Mouse (Mus musculus) liver, adult 2 months (tissue): Measurements from ENCODE around the gene Rmnd5a. TPM values are rescaled to one million over a fixed set of nuclear protein-coding genes. Genes with fewer than 3 reads are reported as not detected.

Experiments
- DNase-seq: peaks from one replicate; pipeline ENCODE4 v3.0.0-alpha.2; 2011; ENCODE audit warnings: low read depth, low spot score; ENCODE audit errors: extremely low read depth
- H3K27ac ChIP-seq: fragments of 200-500 bp; replicated peaks from 2 replicates; pipeline ENCODE4 v1.5.1; 2012; ENCODE audit warnings: low read depth, mild to moderate bottlenecking, control low read depth, inconsistent platforms, low read length; ENCODE audit not compliant: insufficient read depth
- H3K27me3 ChIP-seq: fragments of 200-500 bp; 2 replicates; pipeline ENCODE4 v1.6.1; 2012; ENCODE audit warnings: mild to moderate bottlenecking, moderate library complexity, low read length, inconsistent platforms; ENCODE audit not compliant: control insufficient read depth, insufficient read depth
- H3K36me3 ChIP-seq: fragments of 200-500 bp; 2 replicates; pipeline ENCODE4 v1.6.1; 2012; ENCODE audit warnings: low read length, inconsistent platforms; ENCODE audit not compliant: control insufficient read depth, insufficient read depth
- H3K4me1 ChIP-seq: fragments of 200-500 bp; 2 replicates; pipeline ENCODE4 v1.6.1; 2011; ENCODE audit warnings: low read length; ENCODE audit not compliant: control insufficient read depth, insufficient read depth
- H3K4me3 ChIP-seq: fragments of 200-500 bp; 2 replicates; pipeline ENCODE4 v1.5.1; 2011; ENCODE audit warnings: low read depth, mild to moderate bottlenecking, control low read depth, low read length, moderate library complexity; ENCODE audit not compliant: insufficient read depth
- H3K79me2 ChIP-seq: fragments of 200-500 bp; 2 replicates; pipeline ENCODE4 v1.6.1; 2012; ENCODE audit warnings: inconsistent platforms, mild to moderate bottlenecking, low read length, moderate library complexity; ENCODE audit not compliant: control insufficient read depth, insufficient read depth
- H3K9ac ChIP-seq: fragments of 200-500 bp; 2 replicates; pipeline ENCODE4 v1.6.1; 2012; ENCODE audit warnings: low read depth, mild to moderate bottlenecking, control low read depth, inconsistent platforms, low read length
- CTCF ChIP-seq: fragments of 200-500 bp; IDR thresholded peaks from 2 replicates; pipeline ENCODE4 v1.5.1; 2011; ENCODE audit warnings: low read depth, low read length, control low read depth
- POLR2A ChIP-seq: fragments of 200-500 bp; IDR thresholded peaks from 2 replicates; pipeline ENCODE4 v1.6.1; 2011; ENCODE audit warnings: low read length, control low read depth; ENCODE audit not compliant: insufficient read depth; ENCODE audit errors: extremely low read depth
- WGBS: fragments of 180-500 bp; shearing (Covaris S2); methylation state at CpG from one replicate; pipeline ENCODE4 v1.1.7; 2018; 5-methylcytosine and 5-hydroxymethylcytosine counted together
- polyA plus RNA-seq: library from polyadenylated mRNA; depleted of rRNA; stranded (reverse); fragments of >200 nt; gene quantifications from 2 replicates; pipeline ENCODE4 v1.2.3, GENCODE M21; 2012
- total RNA-seq: library from RNA; depleted of rRNA; stranded (reverse); fragments of >200 nt; gene quantifications from 2 replicates; pipeline ENCODE4 v1.2.3, GENCODE M21; 2014

Rmnd5a gene
- total and polyA plus RNA-seq, 2 experiments = 35.3 to 136 TPM

DNA sequence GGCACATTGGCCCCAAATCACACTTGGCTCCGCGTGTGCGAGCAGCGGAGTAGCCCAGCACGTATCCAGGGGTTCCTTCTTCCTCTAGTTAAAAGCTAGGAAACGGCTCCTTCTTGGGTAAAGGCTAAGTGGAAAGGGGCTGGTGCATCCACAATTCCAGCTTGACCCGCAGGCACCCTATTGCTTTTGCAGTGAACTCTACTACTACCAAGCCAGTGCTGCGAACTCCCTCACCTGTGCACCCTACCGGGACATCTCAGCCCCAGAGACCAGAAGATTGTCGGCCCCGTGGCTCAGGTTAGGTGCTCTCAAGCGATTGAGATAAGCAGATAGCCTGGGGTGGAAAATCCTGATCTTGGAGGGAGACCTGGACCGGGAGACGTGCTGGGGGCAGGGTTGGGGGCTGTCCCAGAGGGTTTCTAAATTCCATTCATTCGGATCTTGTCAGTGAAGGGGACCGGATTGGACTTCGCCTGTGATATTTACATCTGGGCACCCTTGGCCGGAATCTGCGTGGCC lies 66.1 kb downstream of the Rmnd5a start:
- Histone ChIP-seq H3K27ac (no peak overlapping the region), H3K9ac (no peak overlapping the region), H3K27me3 (no peaks in the 10 kb centered on the region), H3K4me3 (no peak overlapping the region), H3K4me1 (no peaks in the 10 kb centered on the region), H3K79me2 (no peaks in the 10 kb centered on the region), H3K36me3 (no peaks in the 10 kb centered on the region)
- WGBS = 90% methylated on average over 19 of the region's 19 CpGs
- TF ChIP-seq POLR2A = no peak
- TF ChIP-seq CTCF = no peak
- no peak for DNase-seq

DNA sequence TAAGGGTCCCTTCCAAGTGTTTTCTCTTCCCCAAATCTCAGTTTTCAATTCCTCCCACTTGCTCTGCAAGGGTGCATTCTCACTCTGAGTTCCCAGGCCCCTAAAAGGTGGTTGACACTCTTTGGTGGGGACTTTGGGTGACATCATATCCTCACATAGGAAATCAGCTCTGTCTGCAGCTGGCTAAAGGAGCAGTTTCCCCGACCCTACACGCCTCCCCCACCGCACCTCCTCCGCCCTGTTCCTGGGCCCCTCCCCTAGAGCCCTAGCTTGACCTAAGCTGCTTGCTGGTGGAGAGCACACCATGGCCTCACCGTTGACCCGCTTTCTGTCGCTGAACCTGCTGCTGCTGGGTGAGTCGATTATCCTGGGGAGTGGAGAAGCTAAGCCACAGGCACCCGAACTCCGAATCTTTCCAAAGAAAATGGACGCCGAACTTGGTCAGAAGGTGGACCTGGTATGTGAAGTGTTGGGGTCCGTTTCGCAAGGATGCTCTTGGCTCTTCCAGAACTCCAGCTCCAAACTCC lies 67.1 kb downstream of the Rmnd5a start, which contains the start of gene Cd8a:
TSS of gene Cd8a (plus strand) at position 179 of the 527 bp plus-strand sequence.
- no peaks in the 10 kb centered on the region for H3K4me1 ChIP-seq
- H3K4me3 ChIP-seq = no peak within 1 kb of the TSS
- H3K27ac ChIP-seq = no peak within 1 kb of the TSS
- H3K79me2 ChIP-seq = no peaks in the 10 kb centered on the region
- no peaks in the 10 kb centered on the region for H3K36me3 ChIP-seq
- DNase-seq = no peak
- H3K9ac ChIP-seq = no peak within 1 kb of the TSS
- H3K27me3 ChIP-seq = no peaks in the 10 kb centered on the region
- WGBS = 75% methylated on average over 14 of the region's 14 CpGs
- TF ChIP-seq CTCF = no peak
- no peak for TF ChIP-seq POLR2A

DNA sequence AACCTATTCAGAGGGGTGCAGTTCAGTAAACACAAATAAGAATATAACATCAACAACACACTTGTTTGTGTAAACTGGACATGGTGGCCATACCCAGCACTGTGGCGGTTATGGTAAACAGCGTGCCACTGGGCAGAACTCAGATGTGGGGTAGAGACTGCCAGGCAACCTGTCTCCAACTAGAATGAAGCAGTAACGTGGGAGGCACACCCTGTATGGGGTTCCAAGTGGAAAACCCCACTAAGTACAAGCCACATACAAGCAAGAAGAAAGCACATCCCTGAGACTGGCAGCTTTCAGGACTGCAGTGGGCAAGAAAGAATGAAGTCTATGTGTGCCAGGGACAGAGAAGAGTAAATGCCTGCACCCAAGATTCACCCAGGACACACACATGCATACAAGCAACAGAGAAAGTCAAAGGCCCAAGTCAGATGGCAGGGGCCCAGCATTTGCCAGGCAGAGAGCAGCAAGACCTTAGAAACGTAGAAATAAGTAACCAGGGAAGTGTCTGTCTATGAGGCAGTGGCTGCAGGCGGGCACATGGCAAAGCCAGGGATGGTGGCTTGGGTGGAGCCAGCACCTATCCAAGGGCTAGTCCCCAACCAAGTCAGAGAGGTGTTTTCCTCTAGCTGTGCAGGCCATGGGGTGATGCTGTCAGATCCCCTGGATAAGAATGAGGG lies 68.3 kb downstream of the Rmnd5a start:
- no peak for TF ChIP-seq POLR2A
- no peak for TF ChIP-seq CTCF
- H3K4me1 ChIP-seq = no peaks in the 10 kb centered on the region
- H3K27ac ChIP-seq = no peak overlapping the region
- DNase-seq = no peak
- 92% methylated on average over 5 of the region's 5 CpGs for WGBS
- H3K9ac ChIP-seq = no peak overlapping the region
- H3K79me2 ChIP-seq = no peaks in the 10 kb centered on the region
- H3K27me3 ChIP-seq = no peaks in the 10 kb centered on the region
- H3K36me3 ChIP-seq = no peaks in the 10 kb centered on the region
- H3K4me3 ChIP-seq = no peak overlapping the region

DNA sequence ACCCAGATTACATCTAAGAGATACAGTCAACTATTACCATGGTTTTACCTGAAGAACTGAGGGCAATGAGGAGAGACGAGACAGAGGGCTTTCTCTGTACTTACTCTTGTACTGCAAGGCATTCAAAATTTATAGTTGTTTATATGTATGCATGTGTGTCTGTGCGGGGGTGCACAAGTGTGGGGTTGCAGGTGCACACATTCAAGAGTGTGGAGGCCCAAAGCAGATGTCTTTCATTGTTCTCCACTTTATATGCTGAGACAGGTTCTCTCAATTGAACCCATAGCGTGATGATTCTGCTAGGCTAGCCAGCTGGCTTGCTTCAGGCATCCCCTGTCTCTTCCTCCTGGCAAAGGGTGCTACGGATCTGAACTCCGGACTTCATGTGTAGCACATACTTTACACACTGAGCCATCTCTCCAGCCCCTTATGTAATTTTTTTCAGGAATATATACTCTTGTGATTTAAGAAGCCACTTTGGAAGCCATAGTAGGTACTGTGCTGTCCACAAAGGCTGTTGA lies 69.3 kb downstream of the Rmnd5a start:
- no peaks in the 10 kb centered on the region for H3K79me2 ChIP-seq
- H3K27me3 ChIP-seq = no peaks in the 10 kb centered on the region
- no peak for TF ChIP-seq POLR2A
- TF ChIP-seq CTCF = no peak
- no peak overlapping the region for H3K27ac ChIP-seq
- H3K4me1 ChIP-seq = no peaks in the 10 kb centered on the region
- no peaks in the 10 kb centered on the region for H3K36me3 ChIP-seq
- DNase-seq = no peak
- WGBS = 94% methylated on average over 5 of the region's 5 CpGs
- H3K4me3 ChIP-seq = no peak overlapping the region
- H3K9ac ChIP-seq = no peak overlapping the region

DNA sequence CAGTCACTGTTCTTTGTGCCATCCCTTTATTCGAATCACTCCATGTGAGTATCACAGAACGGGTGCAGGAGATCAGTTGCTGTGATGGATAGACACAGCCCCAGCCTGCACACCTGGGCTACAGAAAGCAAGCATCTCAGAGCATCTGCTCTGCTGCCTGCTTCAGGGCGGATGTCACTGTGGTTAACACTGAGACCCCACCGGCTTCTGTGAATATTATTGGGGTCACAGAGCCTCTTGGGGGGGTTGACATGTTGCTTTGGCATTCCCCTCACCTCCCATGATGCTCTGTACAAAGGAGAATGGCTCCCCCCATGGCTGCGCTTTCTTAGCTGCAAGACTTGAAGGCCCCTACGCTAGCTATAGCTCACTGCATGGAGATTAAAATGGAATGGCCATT lies 71.0 kb downstream of the Rmnd5a start:
- no peak for TF ChIP-seq CTCF
- TF ChIP-seq POLR2A = no peak
- no peaks in the 10 kb centered on the region for H3K79me2 ChIP-seq
- no peaks in the 10 kb centered on the region for H3K36me3 ChIP-seq
- H3K4me1 ChIP-seq = no peaks in the 10 kb centered on the region
- no peak for DNase-seq
- H3K9ac ChIP-seq = no peak overlapping the region
- no peak overlapping the region for H3K27ac ChIP-seq
- no peak overlapping the region for H3K4me3 ChIP-seq
- H3K27me3 ChIP-seq = no peaks in the 10 kb centered on the region
- WGBS = 95% methylated on average over 6 of the region's 6 CpGs

DNA sequence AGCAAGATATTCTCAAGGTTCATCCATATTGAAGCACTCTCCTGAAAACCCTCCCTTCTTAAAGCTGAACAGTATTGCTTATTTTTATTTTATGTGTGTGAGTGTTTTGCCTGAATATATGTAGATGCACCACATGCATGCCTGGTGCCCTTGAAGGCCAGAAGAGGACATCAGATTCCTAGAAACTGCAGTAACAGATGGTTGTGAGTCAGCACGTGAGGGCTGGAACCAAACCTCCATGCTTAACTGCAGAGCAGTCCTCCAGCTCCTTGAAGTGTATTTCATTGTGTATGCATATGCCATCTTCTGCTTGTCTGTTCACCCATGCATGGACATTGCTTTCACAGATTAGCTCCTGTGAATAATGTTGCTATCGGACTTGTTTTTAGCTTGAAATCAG lies 76.4 kb downstream of the Rmnd5a start:
- no peak for DNase-seq
- Histone ChIP-seq H3K27me3 (no peaks in the 10 kb centered on the region), H3K9ac (no peak overlapping the region), H3K36me3 (no peaks in the 10 kb centered on the region), H3K4me1 (no peaks in the 10 kb centered on the region), H3K4me3 (no peak overlapping the region), H3K27ac (no peak overlapping the region), H3K79me2 (no peaks in the 10 kb centered on the region)
- TF ChIP-seq POLR2A (no peak), CTCF (no peak)
- 80% methylated on average over 2 of the region's 2 CpGs for WGBS
